Mouse (Mus musculus) liver, embryonic 16.5 days (tissue): ENCODE measurements around the gene Ttc30b. TPM values are rescaled to one million over a fixed set of nuclear protein-coding genes. Genes with fewer than 3 reads are reported as not detected.
"Not testable (repeated sequence)": the region's sequence is repeated elsewhere in the genome, so short reads cannot be mapped to it uniquely, and the experiment has no call there.

Experiments used
- ATAC-seq: fragments of 200-750 bp; cut with Nextera tagmentation; 2 replicates; pipeline ENCODE4 v1.8.0; 2017; ENCODE audit warnings: low read depth, mild to moderate bottlenecking, moderate number of reproducible peaks, moderate library complexity
- H3K27ac ChIP-seq: fragments of 300-500 bp; sonication (generic); 2 replicates; pipeline ENCODE4 v1.5.1; 2014; ENCODE audit warnings: mild to moderate bottlenecking, low read length
- H3K27me3 ChIP-seq: fragments of 300-500 bp; sonication (generic); 2 replicates; pipeline ENCODE4 v1.6.1; 2014; ENCODE audit warnings: low read depth, low read length, mixed read lengths; ENCODE audit not compliant: control insufficient read depth, insufficient read depth
- H3K36me3 ChIP-seq: fragments of 300-500 bp; sonication (generic); 2 replicates; pipeline ENCODE4 v1.6.1; 2014; ENCODE audit warnings: mild to moderate bottlenecking; ENCODE audit not compliant: control insufficient read depth, insufficient read depth
- H3K4me1 ChIP-seq: fragments of 300-500 bp; sonication (generic); 2 replicates; pipeline ENCODE4 v1.6.1; 2014; ENCODE audit warnings: low read depth, low read length, mixed read lengths; ENCODE audit not compliant: control insufficient read depth
- H3K4me2 ChIP-seq: fragments of 300-500 bp; sonication (generic); 2 replicates; pipeline ENCODE4 v1.6.1; 2014; ENCODE audit warnings: low read depth, low read length, mixed read lengths
- H3K4me3 ChIP-seq: fragments of 300-500 bp; sonication (generic); 2 replicates; pipeline ENCODE4 v1.5.1; 2014; ENCODE audit warnings: low read depth, mild to moderate bottlenecking, low read length
- H3K9ac ChIP-seq: fragments of 300-500 bp; sonication (generic); 2 replicates; pipeline ENCODE4 v1.6.1; 2014; ENCODE audit warnings: low read depth, low read length
- H3K9me3 ChIP-seq: fragments of 300-500 bp; sonication (generic); replicated peaks from 2 replicates; pipeline ENCODE4 v1.6.1; 2016; ENCODE audit warnings: low read length; ENCODE audit not compliant: control insufficient read depth
- WGBS: fragments of 180-500 bp; shearing (Covaris S2); extraction: QIAGEN DNeasy Blood & Tissue Kit; methylation state at CpG from one replicate; pipeline ENCODE4 v1.1.7; 2014; ENCODE audit not compliant: insufficient replicate concordance; 5-methylcytosine and 5-hydroxymethylcytosine counted together
- polyA plus RNA-seq: library from polyadenylated mRNA; unstranded; fragments of >200 nt; fragmentation: Nextera tagmentation; extraction: Ambion mirVana; gene quantifications from 2 replicates; pipeline ENCODE4 v1.2.1, GENCODE M21; 2015

The Ttc30b gene
- polyA plus RNA-seq, 1 experiment from 2014 or later = 1.2 TPM

DNA sequence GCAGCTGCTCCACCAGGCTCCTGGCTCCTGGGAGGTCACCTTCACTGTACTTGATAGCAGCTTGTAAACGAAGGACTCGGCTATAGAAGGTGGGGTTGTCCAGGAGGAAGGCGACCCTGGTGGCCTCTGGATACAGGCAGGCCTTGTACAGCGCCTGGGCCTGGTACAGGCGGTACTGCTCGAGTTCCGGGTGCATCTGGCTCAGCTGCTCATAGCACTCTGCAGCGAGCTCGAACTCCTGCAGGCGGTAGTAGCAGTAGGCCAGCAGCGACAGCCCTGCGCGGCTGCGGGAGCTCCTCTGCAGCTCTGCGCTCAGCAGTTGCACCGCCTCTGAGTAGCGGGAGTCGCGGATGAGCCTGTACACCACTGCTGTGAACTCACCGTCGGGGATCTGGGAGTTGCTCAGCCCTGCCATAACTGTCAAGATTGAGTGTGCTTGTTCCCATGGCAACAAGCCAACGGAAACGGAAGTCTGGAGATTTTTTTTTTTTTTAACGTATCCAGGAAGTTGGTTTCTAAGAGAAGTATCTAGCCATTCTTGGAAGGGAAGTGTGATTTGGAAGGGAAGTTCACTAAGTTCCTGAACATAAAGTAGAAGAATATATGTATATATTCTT lies 39.5 kb upstream of the Ttc30b start, which contains the start of gene Ttc30a2:
Gene Ttc30a2 (minus strand): TSS at position 419 of the 617 bp plus-strand sequence.
- WGBS = 40% methylated on average over 17 of the region's 24 CpGs

DNA sequence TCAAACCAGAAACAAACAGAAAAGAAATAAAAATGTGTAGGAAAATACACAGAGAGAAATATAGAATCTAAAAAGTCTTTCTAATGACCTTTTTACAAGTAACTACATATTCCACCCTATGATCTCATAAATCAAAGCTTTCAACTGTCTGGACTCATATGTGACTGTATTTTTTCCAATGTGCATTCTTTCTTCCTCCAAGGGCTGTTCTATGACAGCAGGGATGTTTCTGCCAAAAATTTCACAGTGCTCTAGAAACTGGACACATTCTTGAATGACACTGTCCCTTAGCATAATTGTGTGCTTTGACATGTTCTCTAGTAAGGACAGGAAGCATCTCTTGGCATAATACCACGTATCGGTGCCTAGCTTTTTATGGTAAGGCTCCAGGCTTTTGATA lies 37.7 kb upstream of the Ttc30b start:
- not testable (repeated sequence) for H3K4me2 ChIP-seq, H3K4me1 ChIP-seq, H3K4me3 ChIP-seq, H3K9ac ChIP-seq, ATAC-seq, H3K27ac ChIP-seq, H3K27me3 ChIP-seq, H3K36me3 ChIP-seq, H3K9me3 ChIP-seq
- 79% methylated on average over 2 of the region's 2 CpGs for WGBS

More for the DNA sequence above, 39.5 kb upstream of the Ttc30b start, which contains the start of gene Ttc30a2:
- not testable (repeated sequence) for H3K27me3 ChIP-seq, H3K4me3 ChIP-seq, H3K4me1 ChIP-seq, H3K9ac ChIP-seq, H3K4me2 ChIP-seq, H3K9me3 ChIP-seq, H3K27ac ChIP-seq, H3K36me3 ChIP-seq
- peak; percentile 22; the same call in 1 of the 2 replicates for ATAC-seq

DNA sequence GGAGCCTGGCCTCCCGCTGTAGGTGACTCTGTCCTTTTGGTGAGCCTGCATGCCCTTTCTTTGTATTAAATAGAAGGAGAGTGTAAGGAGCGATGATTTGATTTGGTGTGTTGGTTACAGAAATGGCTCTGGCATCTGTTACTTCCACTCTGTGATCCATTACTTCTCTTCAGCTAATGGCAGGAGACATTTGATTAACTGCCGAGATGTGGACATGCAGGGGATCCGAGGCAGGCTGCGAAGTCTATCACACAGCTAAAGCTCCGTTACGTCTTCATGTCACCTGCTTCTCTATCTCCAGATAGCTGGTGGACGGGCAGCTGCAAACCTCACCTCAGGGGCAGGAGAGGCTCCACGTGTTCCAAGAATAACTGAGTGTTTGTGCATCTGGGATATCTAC lies 35.7 kb upstream of the Ttc30b start:
- Histone ChIP-seq H3K4me2 (no peak overlapping the region), H3K36me3 (no peaks in the 10 kb centered on the region), H3K4me3 (no peak overlapping the region), H3K9ac (no peak overlapping the region), H3K4me1 (no peaks in the 10 kb centered on the region), H3K27ac (no peak overlapping the region), H3K9me3 (no peaks in the 10 kb centered on the region), H3K27me3 (no peaks in the 10 kb centered on the region)
- no peak for ATAC-seq
- WGBS = 64% methylated on average over 9 of the region's 9 CpGs

DNA sequence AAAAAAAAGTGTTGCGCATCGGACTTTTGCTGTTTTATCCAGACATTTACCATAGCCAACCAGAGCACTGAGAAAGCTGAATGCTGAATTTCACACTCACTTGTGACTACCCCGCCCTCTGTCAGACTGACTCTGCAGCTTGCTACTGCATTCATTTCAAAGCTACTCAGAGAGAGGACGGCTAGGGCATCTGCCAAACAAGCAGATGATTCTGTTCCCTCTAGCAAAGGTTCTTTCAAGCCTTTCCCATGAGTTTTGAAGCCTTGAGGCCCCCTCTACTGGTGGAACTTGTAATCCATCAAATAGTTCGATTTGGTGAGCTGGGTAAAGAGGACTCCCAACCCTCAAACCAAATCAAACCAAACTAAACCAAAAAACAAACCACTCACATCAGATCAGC lies 26.6 kb upstream of the Ttc30b start:
- Histone ChIP-seq H3K9ac (no peak overlapping the region), H3K27me3 (no peaks in the 10 kb centered on the region), H3K4me1 (peaks cover 3% of the 10 kb centered on the region; the same call in 1 of the 2 replicates), H3K36me3 (no peaks in the 10 kb centered on the region), H3K4me2 (peak overlapping the region; percentile 47), H3K4me3 (peak overlapping the region; percentile 16), H3K9me3 (no peaks in the 10 kb centered on the region), H3K27ac (no peak overlapping the region)
- ATAC-seq = no peak
- 16% methylated on average over 5 of the region's 5 CpGs for WGBS

DNA sequence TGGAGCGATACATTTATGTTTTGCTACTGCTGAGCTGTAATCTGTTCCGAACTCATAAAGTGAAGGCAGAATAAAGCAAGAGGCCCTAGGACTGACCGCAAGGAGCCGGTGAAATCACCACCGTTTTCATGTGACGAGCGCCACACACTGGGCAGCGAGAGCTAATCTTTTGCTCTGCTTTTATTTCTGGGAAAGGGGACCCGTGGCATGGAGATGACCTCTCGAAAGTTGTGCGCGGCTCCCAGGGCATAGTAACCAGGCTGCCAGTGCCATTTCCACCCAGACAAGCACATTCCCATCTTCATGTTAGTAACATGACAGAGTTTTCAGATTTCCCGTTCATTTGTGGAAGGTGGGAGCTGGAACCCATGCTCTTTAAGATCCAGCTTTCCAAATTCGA lies 26.1 kb upstream of the Ttc30b start:
- H3K27me3 ChIP-seq = no peaks in the 10 kb centered on the region
- ATAC-seq = no peak
- no peak overlapping the region for H3K9ac ChIP-seq
- peak overlapping the region; percentile 47 for H3K4me2 ChIP-seq
- WGBS = 12% methylated on average over 14 of the region's 14 CpGs
- H3K36me3 ChIP-seq = no peaks in the 10 kb centered on the region
- H3K9me3 ChIP-seq = no peaks in the 10 kb centered on the region
- peak overlapping the region; percentile 17 for H3K4me3 ChIP-seq
- H3K27ac ChIP-seq = no peak overlapping the region
- peaks cover 3% of the 10 kb centered on the region; the same call in 1 of the 2 replicates for H3K4me1 ChIP-seq

DNA sequence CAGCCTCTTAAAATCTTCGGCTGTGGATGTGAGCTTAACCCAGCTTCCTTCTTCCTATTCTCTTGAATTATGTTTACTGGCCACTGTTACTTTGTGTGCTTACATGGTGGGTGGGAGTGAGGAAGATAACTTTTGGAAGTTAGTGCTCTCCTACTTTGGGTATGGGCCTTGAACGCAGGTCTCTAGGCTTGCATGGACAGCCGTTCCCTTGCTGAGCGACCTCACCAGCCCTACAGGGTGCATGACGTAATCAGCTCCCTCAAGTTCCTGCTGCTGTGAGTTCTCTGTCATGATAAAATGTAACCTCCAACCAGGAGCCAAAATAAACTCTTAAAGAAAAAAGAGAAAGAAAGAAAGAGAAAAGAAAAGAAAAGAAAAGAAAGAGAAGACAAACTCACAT lies 25.7 kb upstream of the Ttc30b start:
- peak overlapping the region; percentile 17; the same call in 1 of the 2 replicates for H3K4me3 ChIP-seq
- 45% methylated on average over 5 of the region's 5 CpGs for WGBS
- H3K4me1 ChIP-seq = peaks cover 3% of the 10 kb centered on the region; the same call in 1 of the 2 replicates
- ATAC-seq = no peak
- H3K36me3 ChIP-seq = no peaks in the 10 kb centered on the region
- H3K4me2 ChIP-seq = peak overlapping the region; percentile 47
- H3K9me3 ChIP-seq = no peaks in the 10 kb centered on the region
- H3K27me3 ChIP-seq = no peaks in the 10 kb centered on the region
- H3K9ac ChIP-seq = no peak overlapping the region
- H3K27ac ChIP-seq = no peak overlapping the region

DNA sequence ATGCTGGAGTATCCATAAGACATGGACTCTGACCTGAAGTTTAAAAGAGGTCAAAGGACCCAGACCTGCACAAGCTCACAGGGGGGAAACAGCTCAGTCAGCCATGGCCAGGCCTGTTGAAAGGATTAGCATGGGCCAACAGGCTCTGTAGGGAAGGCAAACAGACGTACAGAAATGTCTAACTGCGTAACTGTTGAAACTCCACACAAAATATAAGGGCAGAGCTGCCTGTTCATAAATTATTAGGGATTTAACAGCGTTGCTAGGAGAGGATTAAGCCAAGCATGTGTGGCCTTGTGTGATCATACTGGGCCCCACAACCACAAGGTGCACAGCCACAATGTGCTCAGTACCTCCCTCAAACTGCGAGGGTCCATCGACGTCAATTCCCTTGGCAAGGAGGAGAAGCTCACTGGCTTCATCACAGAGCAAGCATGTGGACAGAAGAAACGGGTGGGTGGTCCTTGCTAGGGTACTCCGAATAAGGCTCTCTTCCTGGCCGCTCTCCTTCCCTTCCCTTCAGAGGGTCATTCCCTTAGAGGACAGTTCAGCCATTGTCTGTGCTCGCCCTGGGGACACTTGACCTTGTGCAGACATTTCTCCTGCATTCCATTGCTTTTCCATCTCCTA lies 24.9 kb upstream of the Ttc30b start:
- Histone ChIP-seq H3K4me3 (no peak overlapping the region), H3K27me3 (no peaks in the 10 kb centered on the region), H3K4me2 (no peak overlapping the region), H3K9ac (no peak overlapping the region), H3K9me3 (no peaks in the 10 kb centered on the region), H3K4me1 (peaks cover 3% of the 10 kb centered on the region; the same call in 1 of the 2 replicates), H3K36me3 (no peaks in the 10 kb centered on the region), H3K27ac (no peak overlapping the region)
- no peak for ATAC-seq
- 68% methylated on average over 10 of the region's 10 CpGs for WGBS

DNA sequence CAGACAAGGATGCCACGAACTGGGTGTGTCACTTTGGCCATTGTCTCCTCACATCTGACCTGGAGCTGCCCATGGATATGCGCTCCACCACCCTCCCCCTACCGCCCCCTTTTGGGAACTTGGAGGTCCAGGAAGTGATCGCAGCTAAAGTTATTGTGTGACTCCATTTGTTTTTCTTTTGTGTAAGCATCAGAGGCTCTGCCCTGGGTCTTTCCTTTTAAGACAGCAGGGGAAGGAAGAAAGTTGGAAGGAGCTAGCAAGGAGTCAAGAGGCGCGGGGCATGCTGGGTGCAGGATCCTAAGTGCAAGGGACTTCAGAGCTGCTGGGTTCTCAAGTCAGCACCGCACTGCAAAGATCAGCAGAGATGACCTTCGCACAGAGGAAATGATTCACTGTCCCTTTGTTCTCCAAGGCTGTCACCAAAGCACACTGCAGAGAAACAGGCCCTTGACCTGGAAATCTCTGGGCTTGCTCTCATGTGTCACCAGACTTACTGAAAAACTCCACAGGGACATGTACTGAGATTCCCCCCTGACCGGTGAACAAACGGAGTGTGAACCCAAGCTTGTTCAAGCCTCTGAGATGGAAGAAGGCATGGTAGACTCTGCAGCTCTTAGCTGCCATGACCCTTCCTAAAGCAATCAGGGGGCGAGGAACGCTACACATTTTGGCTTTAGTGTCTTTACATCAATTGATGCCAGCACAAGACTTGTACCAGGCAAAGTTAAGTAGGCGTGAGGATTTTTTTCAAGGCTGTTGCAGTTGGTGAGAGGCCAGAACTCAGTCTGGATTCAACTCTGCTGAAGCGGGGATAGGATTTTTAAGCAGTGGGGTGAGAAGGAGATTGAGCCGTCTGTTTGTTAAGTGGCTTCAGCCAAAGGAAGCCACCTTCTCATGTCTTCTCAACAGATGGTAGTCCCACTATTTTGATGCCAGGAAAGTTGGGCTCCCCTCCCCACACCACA lies 22.3 kb upstream of the Ttc30b start:
- no peaks in the 10 kb centered on the region for H3K36me3 ChIP-seq
- H3K9me3 ChIP-seq = no peaks in the 10 kb centered on the region
- ATAC-seq = peak; percentile 53; the same call in 1 of the 2 replicates
- H3K27me3 ChIP-seq = no peaks in the 10 kb centered on the region
- H3K9ac ChIP-seq = no peak overlapping the region
- no peak overlapping the region for H3K27ac ChIP-seq
- 51% methylated on average over 15 of the region's 15 CpGs for WGBS
- no peak overlapping the region for H3K4me2 ChIP-seq
- no peak overlapping the region for H3K4me3 ChIP-seq
- peaks cover 3% of the 10 kb centered on the region; the same call in 1 of the 2 replicates for H3K4me1 ChIP-seq
